Mouse (Mus musculus): ENCODE measurements around the gene Gm20662. TPM values are rescaled to one million over a fixed set of nuclear protein-coding genes. Genes with fewer than 3 reads are reported as not detected.

The Gm20662 gene
- polyA plus RNA-seq, 1 experiment from 2014 or later, result 0.53 TPM

DNA sequence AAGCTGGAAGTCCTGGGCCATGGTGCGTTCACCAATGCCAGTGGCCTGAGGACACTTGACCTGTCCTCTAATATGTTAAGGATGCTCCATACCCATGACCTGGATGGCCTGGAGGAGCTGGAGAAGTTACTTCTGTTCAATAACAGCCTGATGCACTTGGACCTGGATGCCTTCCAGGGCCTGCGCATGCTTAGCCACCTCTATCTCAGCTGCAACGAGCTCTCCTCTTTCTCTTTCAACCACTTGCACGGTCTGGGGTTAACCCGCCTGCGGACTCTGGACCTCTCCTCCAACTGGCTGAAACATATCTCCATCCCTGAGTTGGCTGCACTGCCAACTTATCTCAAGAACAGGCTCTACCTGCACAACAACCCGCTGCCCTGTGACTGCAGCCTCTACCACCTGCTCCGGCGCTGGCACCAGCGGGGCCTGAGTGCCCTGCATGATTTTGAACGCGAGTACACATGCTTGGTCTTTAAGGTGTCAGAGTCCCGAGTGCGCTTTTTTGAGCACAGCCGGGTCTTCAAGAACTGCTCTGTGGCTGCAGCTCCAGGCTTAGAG, 57.6 kb downstream of the Gm20662 start:
- Histone ChIP-seq H3K4me3 (ENCODE audit: low read depth, low read length) (no peak overlapping the region), H3K4me2 (ENCODE audit: low read length) (no peak overlapping the region), H3K27ac (ENCODE audit: low read depth, low read length) (no peak overlapping the region), H3K4me1 (ENCODE audit: control insufficient read depth, insufficient read depth, low read length) (peaks cover 5% of the 10 kb centered on the region; the same call in 1 of the 2 replicates), H3K9ac (ENCODE audit: low read length) (no peak overlapping the region), H3K27me3 (replicated peaks; ENCODE audit: control insufficient read depth, insufficient read depth, low read length) (no peaks in the 10 kb centered on the region), H3K9me3 (replicated peaks; ENCODE audit: control insufficient read depth, low read length) (no peaks in the 10 kb centered on the region), H3K36me3 (ENCODE audit: control insufficient read depth, insufficient read depth, low read length) (peaks cover 71% of the 10 kb centered on the region)
- WGBS, result 95% methylated on average over 15 of the region's 15 CpGs
- no peak for ATAC-seq
- no peak for DNase-seq (ENCODE audit: low spot score)

DNA sequence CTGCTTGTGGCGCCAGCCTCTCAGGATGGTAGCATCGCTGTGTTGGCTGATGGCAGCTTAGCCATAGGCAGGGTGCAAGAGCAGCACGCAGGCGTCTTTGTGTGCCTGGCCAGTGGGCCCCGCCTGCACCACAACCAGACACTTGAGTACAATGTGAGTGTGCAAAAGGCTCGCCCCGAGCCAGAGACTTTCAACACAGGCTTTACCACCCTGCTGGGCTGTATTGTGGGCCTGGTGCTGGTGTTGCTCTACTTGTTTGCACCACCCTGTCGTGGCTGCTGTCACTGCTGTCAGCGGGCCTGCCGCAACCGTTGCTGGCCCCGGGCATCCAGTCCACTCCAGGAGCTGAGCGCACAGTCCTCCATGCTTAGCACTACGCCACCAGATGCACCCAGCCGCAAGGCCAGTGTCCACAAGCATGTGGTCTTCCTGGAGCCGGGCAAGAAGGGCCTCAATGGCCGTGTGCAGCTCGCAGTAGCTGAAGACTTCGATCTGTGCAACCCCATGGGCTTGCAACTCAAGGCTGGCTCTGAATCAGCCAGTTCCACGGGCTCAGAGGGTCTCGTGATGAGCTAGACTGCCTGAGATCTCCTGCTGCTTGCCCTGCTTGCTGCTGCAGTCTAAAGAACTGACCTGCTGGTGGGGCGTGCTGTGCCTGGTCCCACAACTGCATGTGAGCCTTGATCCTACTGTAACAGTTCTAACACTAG, 58.3 kb downstream of the Gm20662 start:
- no peak for ATAC-seq
- WGBS, result 86% methylated on average over 22 of the region's 22 CpGs

DNA sequence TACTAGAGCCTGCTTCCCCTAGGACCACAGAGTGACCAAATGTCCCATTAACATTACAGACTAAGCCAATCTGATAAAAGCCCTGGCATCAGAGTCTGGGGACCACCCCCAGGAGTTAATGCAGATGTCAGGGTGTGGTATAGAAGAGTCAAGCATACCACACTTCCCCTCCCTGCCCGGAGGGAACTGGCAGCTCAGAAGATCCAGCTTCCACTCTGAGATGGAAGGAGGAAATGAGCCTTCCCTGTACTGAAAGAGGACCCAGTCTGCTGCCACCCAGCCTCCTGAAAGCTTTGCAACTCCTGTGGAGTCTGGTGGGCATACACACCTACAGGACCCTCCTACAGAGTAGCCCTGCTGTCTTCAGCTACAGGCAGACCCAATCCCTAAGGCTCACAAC, 58.9 kb downstream of the Gm20662 start:
- H3K9ac ChIP-seq (ENCODE audit: low read length), result no peak overlapping the region
- peaks cover 82% of the 10 kb centered on the region for H3K36me3 ChIP-seq (ENCODE audit: control insufficient read depth, insufficient read depth, low read length)
- ATAC-seq, result no peak

More for the DNA sequence above, 58.3 kb downstream of the Gm20662 start:
- Histone ChIP-seq H3K4me2 (ENCODE audit: low read length) (no peak overlapping the region), H3K9ac (ENCODE audit: low read length) (no peak overlapping the region), H3K4me1 (ENCODE audit: control insufficient read depth, insufficient read depth, low read length) (peaks cover 4% of the 10 kb centered on the region; the same call in 1 of the 2 replicates), H3K4me3 (ENCODE audit: low read depth, low read length) (no peak overlapping the region), H3K9me3 (replicated peaks; ENCODE audit: control insufficient read depth, low read length) (no peaks in the 10 kb centered on the region), H3K36me3 (ENCODE audit: control insufficient read depth, insufficient read depth, low read length) (peaks cover 76% of the 10 kb centered on the region), H3K27ac (ENCODE audit: low read depth, low read length) (no peak overlapping the region), H3K27me3 (replicated peaks; ENCODE audit: control insufficient read depth, insufficient read depth, low read length) (no peaks in the 10 kb centered on the region)
- DNase-seq (ENCODE audit: low spot score), result no peak

DNA sequence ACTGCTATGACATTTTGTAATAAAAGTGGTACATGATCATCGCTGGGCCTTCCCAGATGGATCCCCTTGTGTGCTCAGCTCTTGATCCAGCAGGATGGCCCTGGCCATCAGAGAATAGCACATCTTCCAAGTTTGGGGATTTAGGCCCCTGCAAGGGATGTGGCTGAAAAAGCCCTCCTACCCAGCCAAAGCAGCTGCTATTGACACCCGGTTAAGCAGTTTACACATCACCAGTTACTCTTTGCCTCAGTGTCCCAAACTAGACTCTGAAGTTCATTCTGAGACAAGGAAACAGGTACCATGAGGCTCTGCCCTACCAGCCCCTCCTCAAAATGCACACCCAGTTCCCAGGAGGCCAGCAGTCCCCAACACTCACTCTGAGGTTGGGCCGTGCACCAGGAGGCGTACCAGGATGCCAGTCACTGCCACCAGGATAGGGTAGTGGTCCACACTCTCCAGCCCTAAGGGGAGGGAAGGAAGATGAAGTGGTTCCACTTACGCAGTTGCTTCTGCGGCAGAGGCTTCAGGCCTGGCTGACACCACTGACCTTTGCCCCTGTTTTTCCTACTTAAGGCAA, 59.6 kb downstream of the Gm20662 start:
- H3K27me3 ChIP-seq (replicated peaks; ENCODE audit: control insufficient read depth, insufficient read depth, low read length), result no peaks in the 10 kb centered on the region
- no peak overlapping the region for H3K4me3 ChIP-seq (ENCODE audit: low read depth, low read length)
- H3K9me3 ChIP-seq (replicated peaks; ENCODE audit: control insufficient read depth, low read length), result no peaks in the 10 kb centered on the region
- H3K4me1 ChIP-seq (ENCODE audit: control insufficient read depth, insufficient read depth, low read length), result no peaks in the 10 kb centered on the region
- H3K9ac ChIP-seq (ENCODE audit: low read length), result no peak overlapping the region
- DNase-seq (ENCODE audit: low spot score), result no peak
- no peak for ATAC-seq
- H3K36me3 ChIP-seq (ENCODE audit: control insufficient read depth, insufficient read depth, low read length), result peaks cover 82% of the 10 kb centered on the region
- H3K4me2 ChIP-seq (ENCODE audit: low read length), result no peak overlapping the region
- H3K27ac ChIP-seq (ENCODE audit: low read depth, low read length), result no peak overlapping the region
- 89% methylated on average over 6 of the region's 6 CpGs for WGBS

More for the DNA sequence above, 58.9 kb downstream of the Gm20662 start:
- Histone ChIP-seq H3K27me3 (replicated peaks; ENCODE audit: control insufficient read depth, insufficient read depth, low read length) (no peaks in the 10 kb centered on the region), H3K4me2 (ENCODE audit: low read length) (no peak overlapping the region), H3K4me1 (ENCODE audit: control insufficient read depth, insufficient read depth, low read length) (no peaks in the 10 kb centered on the region), H3K4me3 (ENCODE audit: low read depth, low read length) (no peak overlapping the region), H3K27ac (ENCODE audit: low read depth, low read length) (no peak overlapping the region), H3K9me3 (replicated peaks; ENCODE audit: control insufficient read depth, low read length) (no peaks in the 10 kb centered on the region)
- WGBS, result 85% methylated on average over 1 of the region's 1 CpGs
- DNase-seq (ENCODE audit: low spot score), result no peak

DNA sequence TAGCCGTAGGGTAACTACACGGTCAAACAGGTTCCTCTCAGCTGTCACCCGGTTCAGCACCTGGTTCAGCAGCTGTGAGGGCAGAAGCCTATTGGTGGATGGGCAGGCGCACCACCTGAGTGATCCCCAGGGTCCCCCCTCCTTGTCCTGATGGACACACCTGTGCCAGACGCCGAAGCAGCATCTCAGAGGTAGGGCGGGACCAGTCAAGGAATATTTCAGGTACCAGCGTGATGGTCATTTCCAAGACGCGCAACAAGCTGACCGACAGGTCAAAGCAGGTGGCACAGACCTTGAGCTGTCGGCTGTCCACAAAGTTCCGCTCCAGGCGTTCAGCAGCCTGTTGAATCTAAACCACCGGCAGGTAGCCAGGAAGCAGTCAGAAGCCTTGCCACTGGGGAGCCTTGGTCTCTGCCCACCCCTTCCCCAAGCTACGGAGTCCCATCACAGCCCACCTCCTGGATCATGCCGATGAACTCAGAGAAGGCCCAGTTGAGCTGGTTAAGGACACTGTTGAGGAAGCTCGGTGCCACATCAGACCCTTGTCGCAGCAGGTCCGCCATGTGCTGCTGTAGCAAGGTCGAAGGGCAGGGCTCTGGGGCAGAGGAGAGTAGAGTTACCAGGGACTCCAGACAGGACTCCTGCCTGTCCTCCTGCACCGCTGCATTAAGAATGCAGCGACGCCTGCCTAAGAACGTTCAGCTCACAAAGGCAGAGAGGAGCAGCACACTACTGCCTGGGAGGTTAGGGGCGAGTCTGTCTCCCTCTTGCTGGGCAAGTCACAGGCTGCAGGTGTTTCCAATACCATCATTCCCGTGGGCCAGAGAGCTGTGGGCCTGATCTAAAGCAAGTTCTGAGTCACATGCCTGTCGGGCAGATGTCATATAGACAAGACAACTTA, 60.5 kb downstream of the Gm20662 start:
- Histone ChIP-seq H3K9ac (ENCODE audit: low read length) (no peak overlapping the region), H3K9me3 (replicated peaks; ENCODE audit: control insufficient read depth, low read length) (no peaks in the 10 kb centered on the region), H3K27me3 (replicated peaks; ENCODE audit: control insufficient read depth, insufficient read depth, low read length) (no peaks in the 10 kb centered on the region), H3K4me3 (ENCODE audit: low read depth, low read length) (no peak overlapping the region), H3K4me1 (ENCODE audit: control insufficient read depth, insufficient read depth, low read length) (no peaks in the 10 kb centered on the region), H3K4me2 (ENCODE audit: low read length) (no peak overlapping the region), H3K27ac (ENCODE audit: low read depth, low read length) (no peak overlapping the region), H3K36me3 (ENCODE audit: control insufficient read depth, insufficient read depth, low read length) (peaks cover 78% of the 10 kb centered on the region)
- ATAC-seq, result no peak
- no peak for DNase-seq (ENCODE audit: low spot score)
- WGBS, result 83% methylated on average over 28 of the region's 28 CpGs

DNA sequence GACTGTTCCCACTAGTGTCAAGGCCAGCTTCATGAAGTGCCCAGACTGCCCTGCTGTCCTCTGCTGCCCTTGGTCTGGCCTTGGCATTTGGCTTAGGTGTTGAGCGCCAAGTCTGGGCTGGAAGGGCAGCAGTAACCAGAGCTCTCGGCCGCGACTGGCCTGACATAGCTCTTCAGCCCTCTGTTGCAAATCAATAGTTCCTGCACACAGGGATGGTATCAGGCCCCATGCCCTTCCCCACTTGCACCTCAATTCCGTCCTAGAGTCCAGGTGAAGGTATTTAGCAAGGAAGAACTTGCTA, 61.1 kb downstream of the Gm20662 start:
- no peak for DNase-seq (ENCODE audit: low spot score)
- H3K36me3 ChIP-seq (ENCODE audit: control insufficient read depth, insufficient read depth, low read length), result peaks cover 80% of the 10 kb centered on the region

DNA sequence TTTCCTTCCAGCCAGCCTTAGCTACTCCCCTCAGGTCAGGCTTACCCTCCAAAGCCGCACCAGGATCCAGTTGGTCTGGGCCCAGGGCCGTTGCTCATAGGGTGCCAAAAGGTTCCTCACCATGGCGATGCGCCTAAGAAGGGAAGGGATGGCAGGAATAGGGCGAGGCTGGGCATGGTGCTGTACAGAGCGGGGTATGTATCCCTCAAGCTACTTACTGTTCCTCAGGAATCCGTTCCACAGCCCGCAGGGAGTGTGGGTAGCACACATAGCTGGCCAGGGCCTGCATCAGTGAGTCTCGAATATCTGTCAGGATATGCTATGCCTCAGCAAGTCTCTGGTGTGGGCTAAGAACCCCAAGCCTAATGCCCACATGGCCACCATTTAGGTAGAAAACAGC, 62.1 kb downstream of the Gm20662 start:
- ATAC-seq, result no peak
- no peak for DNase-seq (ENCODE audit: low spot score)
- no peaks in the 10 kb centered on the region for H3K4me1 ChIP-seq (ENCODE audit: control insufficient read depth, insufficient read depth, low read length)
- no peaks in the 10 kb centered on the region for H3K9me3 ChIP-seq (replicated peaks; ENCODE audit: control insufficient read depth, low read length)
- no peak overlapping the region for H3K4me2 ChIP-seq (ENCODE audit: low read length)
- no peak overlapping the region for H3K9ac ChIP-seq (ENCODE audit: low read length)
- H3K36me3 ChIP-seq (ENCODE audit: control insufficient read depth, insufficient read depth, low read length), result peaks cover 86% of the 10 kb centered on the region
- H3K27me3 ChIP-seq (replicated peaks; ENCODE audit: control insufficient read depth, insufficient read depth, low read length), result no peaks in the 10 kb centered on the region
- no peak overlapping the region for H3K4me3 ChIP-seq (ENCODE audit: low read depth, low read length)
- no peak overlapping the region for H3K27ac ChIP-seq (ENCODE audit: low read depth, low read length)
- WGBS, result 92% methylated on average over 9 of the region's 9 CpGs

More for the DNA sequence above, 61.1 kb downstream of the Gm20662 start:
- no peaks in the 10 kb centered on the region for H3K4me1 ChIP-seq (ENCODE audit: control insufficient read depth, insufficient read depth, low read length)
- H3K27me3 ChIP-seq (replicated peaks; ENCODE audit: control insufficient read depth, insufficient read depth, low read length), result no peaks in the 10 kb centered on the region
- no peak for ATAC-seq
- no peak overlapping the region for H3K27ac ChIP-seq (ENCODE audit: low read depth, low read length)
- H3K9me3 ChIP-seq (replicated peaks; ENCODE audit: control insufficient read depth, low read length), result no peaks in the 10 kb centered on the region
- no peak overlapping the region for H3K4me2 ChIP-seq (ENCODE audit: low read length)
- WGBS, result 87% methylated on average over 5 of the region's 5 CpGs
- no peak overlapping the region for H3K4me3 ChIP-seq (ENCODE audit: low read depth, low read length)
- no peak overlapping the region for H3K9ac ChIP-seq (ENCODE audit: low read length)

DNA sequence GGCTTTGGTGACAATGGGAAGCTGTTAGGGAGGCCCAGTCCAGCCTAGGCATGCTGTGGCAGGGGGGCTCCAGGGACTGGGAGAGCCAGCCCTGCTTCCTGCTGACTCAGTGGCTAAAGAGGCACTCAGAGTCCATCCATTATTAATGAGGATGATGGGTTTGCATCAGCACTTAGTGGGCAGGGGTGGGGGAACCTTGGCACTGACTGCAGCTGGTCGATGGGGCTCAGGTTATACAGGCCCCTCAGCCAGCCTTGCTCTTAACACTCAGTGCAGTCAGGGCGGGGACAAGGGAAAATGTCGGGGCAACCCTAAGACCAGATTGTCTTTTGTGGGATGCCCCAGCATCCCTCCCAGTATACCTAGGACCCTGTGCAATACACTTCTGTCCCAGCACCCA, 66.0 kb downstream of the Gm20662 start:
- no peaks in the 10 kb centered on the region for H3K27me3 ChIP-seq (replicated peaks; ENCODE audit: control insufficient read depth, insufficient read depth, low read length)
- DNase-seq (ENCODE audit: low spot score), result no peak
- no peak overlapping the region for H3K4me2 ChIP-seq (ENCODE audit: low read length)
- H3K9me3 ChIP-seq (replicated peaks; ENCODE audit: control insufficient read depth, low read length), result no peaks in the 10 kb centered on the region
- peaks cover 71% of the 10 kb centered on the region for H3K36me3 ChIP-seq (ENCODE audit: control insufficient read depth, insufficient read depth, low read length)
- WGBS, result 77% methylated on average over 3 of the region's 3 CpGs
- no peak for ATAC-seq
- H3K4me3 ChIP-seq (ENCODE audit: low read depth, low read length), result no peak overlapping the region
- H3K27ac ChIP-seq (ENCODE audit: low read depth, low read length), result no peak overlapping the region
- H3K4me1 ChIP-seq (ENCODE audit: control insufficient read depth, insufficient read depth, low read length), result no peaks in the 10 kb centered on the region
- H3K9ac ChIP-seq (ENCODE audit: low read length), result no peak overlapping the region
